Mouse (Mus musculus): ENCODE measurements around the gene Ercc1. TPM values are rescaled to one million over a fixed set of nuclear protein-coding genes. Genes with fewer than 3 reads are reported as not detected.

Ercc1 gene
- total RNA-seq, 1 experiment, result 53.2 TPM

DNA sequence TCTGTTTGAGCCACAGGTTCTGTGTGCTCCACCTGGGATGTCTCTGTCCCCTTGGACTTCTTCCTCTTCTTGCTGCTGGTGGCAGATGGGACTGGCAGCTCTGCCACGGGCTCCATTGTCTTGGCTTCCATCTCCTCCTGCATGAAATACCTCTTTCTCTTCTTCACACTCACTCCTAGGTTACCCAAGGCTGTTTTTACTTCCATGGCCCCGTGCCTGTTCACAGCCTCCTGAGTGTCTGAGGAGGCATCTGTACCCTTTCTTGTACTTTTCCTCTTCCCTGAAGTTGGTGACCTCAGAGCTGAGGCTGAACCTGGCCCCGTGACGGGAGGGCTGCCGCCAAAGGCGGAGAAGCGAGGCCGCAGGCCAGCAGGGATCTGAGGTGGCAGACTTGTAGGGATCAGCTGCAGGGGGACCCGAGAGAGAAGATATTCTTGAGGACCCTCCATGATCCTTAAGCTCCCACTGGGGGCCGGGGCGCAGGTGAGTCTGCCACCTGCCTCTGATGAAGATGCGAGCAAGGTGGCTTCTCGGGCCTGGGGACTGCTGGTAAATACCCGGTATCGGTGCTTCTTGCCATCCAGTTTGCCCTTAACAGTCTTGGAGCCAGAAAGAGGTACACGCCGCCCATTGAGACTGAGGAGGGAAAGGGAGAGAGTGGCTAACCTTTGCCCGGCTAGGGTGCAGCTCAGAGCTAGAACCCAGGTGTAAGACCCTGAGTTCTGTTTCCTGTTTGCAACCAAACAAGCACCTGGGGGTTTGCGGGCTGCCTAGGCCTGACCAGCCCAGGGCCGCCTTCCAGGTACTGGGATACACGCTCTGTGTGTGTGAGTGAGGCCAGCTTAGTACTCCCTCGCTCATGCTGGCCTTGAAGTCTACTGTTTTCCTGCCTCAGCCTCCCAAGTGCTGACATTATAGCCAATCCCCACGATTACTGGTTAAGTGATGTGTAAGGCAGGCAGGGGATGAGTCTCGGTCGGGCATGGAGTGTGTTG is 13.1 kb downstream of the Ercc1 start:
- in situ Hi-C loops (cut with MboI; ENCODE audit: low sequenced_read_pairs in 2 of 2, unreplicated experiment in 2 of 2), result no loop called here
- Histone ChIP-seq H3K9ac (ENCODE audit: insufficient read depth, low read depth, low read length, poor library complexity, severe bottlenecking) (peak overlapping the region; percentile 85), H3K36me3 (ENCODE audit: control insufficient read depth, insufficient read depth, low read length, poor library complexity, severe bottlenecking) (peaks cover 29% of the 10 kb centered on the region), H3K4me3 (ENCODE audit: insufficient read depth in 1 of 2, low read depth in 1 of 2, low read length in 2 of 2, poor library complexity in 1 of 2, severe bottlenecking in 1 of 2) (peak overlapping the region; percentile 80 to 95; a peak in 3 of 4 replicates), H3K4me1 (ENCODE audit: control insufficient read depth in 2 of 2, insufficient read depth in 2 of 2, low read length in 2 of 2, poor library complexity in 1 of 2) (peaks cover 0 to 15% of the 10 kb centered on the region in 2 experiments; a peak in 2 of 4 replicates), H3K9me3 (ENCODE audit: control insufficient read depth, insufficient read depth, low read depth, low read length) (no peaks in the 10 kb centered on the region), H3K27ac (ENCODE audit: insufficient read depth, low read depth, low read length, poor library complexity, severe bottlenecking) (no peak overlapping the region)
- DNase-seq (ENCODE audit: low read depth, low spot score), result no peak
- TF ChIP-seq ZC3H11A (IDR thresholded peaks at IDR 0.05; ENCODE audit: borderline replicate concordance, low read depth, low read length) (no peak), CHD2 (IDR thresholded peaks at IDR 0.05; ENCODE audit: low read depth, low read length) (no peak), ZNF384 (IDR thresholded peaks at IDR 0.05; ENCODE audit: low read depth, low read length) (no peak), MAFK (IDR thresholded peaks at IDR 0.05; ENCODE audit: insufficient read depth, low read depth, low read length) (no peak), HCFC1 (IDR thresholded peaks at IDR 0.05; ENCODE audit: borderline replicate concordance, insufficient read depth, low read length) (no peak)

GRCm38 (mm10) chr7:19358634-19359033 is 14.1 kb downstream of the Ercc1 start:
- Histone ChIP-seq H3K4me1 (ENCODE audit: control insufficient read depth in 2 of 2, insufficient read depth in 2 of 2, low read length in 2 of 2, poor library complexity in 1 of 2) (peaks cover 2 to 20% of the 10 kb centered on the region in 2 experiments; a peak in 3 of 4 replicates), H3K9ac (ENCODE audit: insufficient read depth, low read depth, low read length, poor library complexity, severe bottlenecking) (peak overlapping the region; percentile 85), H3K9me3 (ENCODE audit: control insufficient read depth, insufficient read depth, low read depth, low read length) (no peaks in the 10 kb centered on the region), H3K36me3 (ENCODE audit: control insufficient read depth, insufficient read depth, low read length, poor library complexity, severe bottlenecking) (peaks cover 28% of the 10 kb centered on the region), H3K4me3 (ENCODE audit: insufficient read depth in 1 of 2, low read depth in 1 of 2, low read length in 2 of 2, poor library complexity in 1 of 2, severe bottlenecking in 1 of 2) (peak overlapping the region; percentile 80 to 95), H3K27ac (ENCODE audit: insufficient read depth, low read depth, low read length, poor library complexity, severe bottlenecking) (no peak overlapping the region)
- in situ Hi-C loops (cut with MboI; ENCODE audit: low sequenced_read_pairs in 2 of 2, unreplicated experiment in 2 of 2), result no loop called here
- DNase-seq (ENCODE audit: low read depth, low spot score), result no peak
- TF ChIP-seq CHD2 (IDR thresholded peaks at IDR 0.05; ENCODE audit: low read depth, low read length), result no peak

- peaks cover 2 to 21% of the 10 kb centered on the region in 2 experiments; a peak in 3 of 4 replicates for H3K4me1 ChIP-seq (ENCODE audit: control insufficient read depth in 2 of 2, insufficient read depth in 2 of 2, low read length in 2 of 2, poor library complexity in 1 of 2)
- DNase-seq (ENCODE audit: low read depth, low spot score), result no peak
- no peaks in the 10 kb centered on the region for H3K9me3 ChIP-seq (ENCODE audit: control insufficient read depth, insufficient read depth, low read depth, low read length)
- no peak for TF ChIP-seq ZC3H11A (IDR thresholded peaks at IDR 0.05; ENCODE audit: borderline replicate concordance, low read depth, low read length)
- 0 out of 2 replicates have a peak, but pooled peaks have one; percentile 13 for TF ChIP-seq HCFC1 (IDR thresholded peaks at IDR 0.05; ENCODE audit: borderline replicate concordance, insufficient read depth, low read length)
- no peak for TF ChIP-seq ZNF384 (IDR thresholded peaks at IDR 0.05; ENCODE audit: low read depth, low read length)
- TF ChIP-seq MAFK (IDR thresholded peaks at IDR 0.05; ENCODE audit: insufficient read depth, low read depth, low read length), result no peak
- H3K4me3 ChIP-seq (ENCODE audit: insufficient read depth in 1 of 2, low read depth in 1 of 2, low read length in 2 of 2, poor library complexity in 1 of 2, severe bottlenecking in 1 of 2), result peak within 1 kb of the TSS; percentile 80 to 95
- in situ Hi-C loops (cut with MboI; ENCODE audit: low sequenced_read_pairs in 2 of 2, unreplicated experiment in 2 of 2), result no loop called here
- peak within 1 kb of the TSS; percentile 41 for H3K27ac ChIP-seq (ENCODE audit: insufficient read depth, low read depth, low read length, poor library complexity, severe bottlenecking)
- peaks cover 24% of the 10 kb centered on the region for H3K36me3 ChIP-seq (ENCODE audit: control insufficient read depth, insufficient read depth, low read length, poor library complexity, severe bottlenecking)
- H3K9ac ChIP-seq (ENCODE audit: insufficient read depth, low read depth, low read length, poor library complexity, severe bottlenecking), result peak within 1 kb of the TSS; percentile 85
These were observed 14.8 kb downstream of the Ercc1 start, which contains the start of the genes Cd3eap and Ppp1r13l for GRCm38 (mm10) chr7:19359299-19359891. Gene Cd3eap (minus strand): TSS chr7:19359483. Gene Ppp1r13l (plus strand): TSS chr7:19359749.

GRCm38 (mm10) chr7:19359892-19360641 is 15.5 kb downstream of the Ercc1 start:
- Histone ChIP-seq H3K4me3 (ENCODE audit: insufficient read depth in 1 of 2, low read depth in 1 of 2, low read length in 2 of 2, poor library complexity in 1 of 2, severe bottlenecking in 1 of 2) (peak overlapping the region; percentile 80 to 95), H3K36me3 (ENCODE audit: control insufficient read depth, insufficient read depth, low read length, poor library complexity, severe bottlenecking) (peaks cover 18% of the 10 kb centered on the region), H3K9me3 (ENCODE audit: control insufficient read depth, insufficient read depth, low read depth, low read length) (no peaks in the 10 kb centered on the region), H3K4me1 (ENCODE audit: control insufficient read depth in 2 of 2, insufficient read depth in 2 of 2, low read length in 2 of 2, poor library complexity in 1 of 2) (peaks cover 2 to 21% of the 10 kb centered on the region in 2 experiments; a peak in 3 of 4 replicates), H3K9ac (ENCODE audit: insufficient read depth, low read depth, low read length, poor library complexity, severe bottlenecking) (peak overlapping the region; percentile 78), H3K27ac (ENCODE audit: insufficient read depth, low read depth, low read length, poor library complexity, severe bottlenecking) (peak overlapping the region; percentile 28)
- no peak for TF ChIP-seq CHD2 (IDR thresholded peaks at IDR 0.05; ENCODE audit: low read depth, low read length)
- TF ChIP-seq HCFC1 (IDR thresholded peaks at IDR 0.05; ENCODE audit: borderline replicate concordance, insufficient read depth, low read length), result peak; percentile 90
- TF ChIP-seq ZC3H11A (IDR thresholded peaks at IDR 0.05; ENCODE audit: borderline replicate concordance, low read depth, low read length), result no peak
- TF ChIP-seq ZNF384 (IDR thresholded peaks at IDR 0.05; ENCODE audit: low read depth, low read length), result no peak
- TF ChIP-seq MAFK (IDR thresholded peaks at IDR 0.05; ENCODE audit: insufficient read depth, low read depth, low read length), result no peak
- peak; percentile 93 for DNase-seq (ENCODE audit: low read depth, low spot score)
- in situ Hi-C loops (cut with MboI; ENCODE audit: low sequenced_read_pairs in 2 of 2, unreplicated experiment in 2 of 2), result no loop called here
